Mouse (Mus musculus) liver, embryonic 16.5 days (tissue): ENCODE results near the gene Sox6. TPM values are rescaled to one million over a fixed set of nuclear protein-coding genes. Genes with fewer than 3 reads are reported as not detected.

ENCODE experiments used
- ATAC-seq: fragments of 200-750 bp; cut with Nextera tagmentation; 2 replicates; pipeline ENCODE4 v1.8.0; 2017; ENCODE audit warnings: low read depth, mild to moderate bottlenecking, moderate number of reproducible peaks, moderate library complexity
- H3K27ac ChIP-seq: fragments of 300-500 bp; sonication (generic); 2 replicates; pipeline ENCODE4 v1.5.1; 2014; ENCODE audit warnings: mild to moderate bottlenecking, low read length
- H3K27me3 ChIP-seq: fragments of 300-500 bp; sonication (generic); 2 replicates; pipeline ENCODE4 v1.6.1; 2014; ENCODE audit warnings: low read depth, low read length, mixed read lengths; ENCODE audit not compliant: control insufficient read depth, insufficient read depth
- H3K36me3 ChIP-seq: fragments of 300-500 bp; sonication (generic); 2 replicates; pipeline ENCODE4 v1.6.1; 2014; ENCODE audit warnings: mild to moderate bottlenecking; ENCODE audit not compliant: control insufficient read depth, insufficient read depth
- H3K4me1 ChIP-seq: fragments of 300-500 bp; sonication (generic); 2 replicates; pipeline ENCODE4 v1.6.1; 2014; ENCODE audit warnings: low read depth, low read length, mixed read lengths; ENCODE audit not compliant: control insufficient read depth
- H3K4me2 ChIP-seq: fragments of 300-500 bp; sonication (generic); 2 replicates; pipeline ENCODE4 v1.6.1; 2014; ENCODE audit warnings: low read depth, low read length, mixed read lengths
- H3K4me3 ChIP-seq: fragments of 300-500 bp; sonication (generic); 2 replicates; pipeline ENCODE4 v1.5.1; 2014; ENCODE audit warnings: low read depth, mild to moderate bottlenecking, low read length
- H3K9ac ChIP-seq: fragments of 300-500 bp; sonication (generic); 2 replicates; pipeline ENCODE4 v1.6.1; 2014; ENCODE audit warnings: low read depth, low read length
- H3K9me3 ChIP-seq: fragments of 300-500 bp; sonication (generic); replicated peaks from 2 replicates; pipeline ENCODE4 v1.6.1; 2016; ENCODE audit warnings: low read length; ENCODE audit not compliant: control insufficient read depth
- WGBS: fragments of 180-500 bp; shearing (Covaris S2); extraction: QIAGEN DNeasy Blood & Tissue Kit; methylation state at CpG from one replicate; pipeline ENCODE4 v1.1.7; 2014; ENCODE audit not compliant: insufficient replicate concordance; 5-methylcytosine and 5-hydroxymethylcytosine counted together
- polyA plus RNA-seq: library from polyadenylated mRNA; unstranded; fragments of >200 nt; fragmentation: Nextera tagmentation; extraction: Ambion mirVana; gene quantifications from 2 replicates; pipeline ENCODE4 v1.2.1, GENCODE M21; 2015

Gene Sox6
- polyA plus RNA-seq, 1 experiment from 2014 or later, result 84.8 TPM

DNA sequence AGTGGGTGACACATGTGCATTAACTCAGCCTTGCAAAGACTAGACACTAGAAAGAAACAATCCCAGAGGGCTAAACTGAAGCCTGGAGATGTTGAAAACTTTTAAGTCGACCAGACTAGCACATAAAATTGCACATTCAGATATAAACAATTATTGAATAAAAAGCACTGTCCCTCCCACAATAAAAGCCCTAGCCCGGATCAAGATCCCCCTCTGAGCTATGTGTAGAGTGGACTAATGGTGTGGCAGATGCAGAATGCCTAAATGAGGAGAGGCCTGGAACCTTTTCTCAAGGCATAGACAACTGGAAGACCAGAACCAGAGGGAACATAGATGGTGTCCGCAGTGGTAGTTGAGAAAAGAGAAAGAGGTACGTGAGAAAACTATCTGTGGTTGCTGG is 3.1 kb downstream of the Sox6 start:
- Histone ChIP-seq H3K36me3 (no peaks in the 10 kb centered on the region), H3K9ac (no peak overlapping the region), H3K27me3 (peaks cover 84% of the 10 kb centered on the region), H3K27ac (no peak overlapping the region), H3K4me2 (no peak overlapping the region), H3K4me3 (no peak overlapping the region), H3K9me3 (no peaks in the 10 kb centered on the region), H3K4me1 (peaks cover 23% of the 10 kb centered on the region)
- no peak for ATAC-seq
- 46% methylated on average over 4 of the region's 4 CpGs for WGBS

DNA sequence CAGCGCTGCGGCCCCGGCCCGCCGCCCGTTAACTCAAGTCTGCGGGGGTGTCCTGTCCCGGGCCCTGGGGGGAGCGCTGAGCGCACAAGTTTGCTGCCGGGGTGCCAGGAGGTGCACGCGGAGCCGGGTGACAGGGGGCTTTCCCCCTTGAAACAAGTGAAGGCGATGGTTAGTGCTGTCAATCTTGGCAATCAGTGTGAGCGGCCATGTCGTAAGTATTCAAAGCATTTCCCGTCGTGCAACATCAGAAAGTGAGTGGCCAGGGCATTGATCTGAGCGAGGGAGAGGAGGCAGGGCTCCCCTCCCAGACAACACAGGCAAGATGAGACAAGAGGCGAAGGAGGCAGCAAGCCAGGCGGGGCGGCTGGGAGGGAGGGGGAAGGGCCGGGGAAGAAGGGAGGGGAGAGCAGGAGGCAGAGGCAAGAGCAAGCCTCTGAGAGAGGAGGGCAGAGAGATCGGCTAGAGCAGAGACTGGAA is 4.3 kb downstream of the Sox6 start:
- H3K9me3 ChIP-seq, result no peaks in the 10 kb centered on the region
- no peak overlapping the region for H3K27ac ChIP-seq
- no peak overlapping the region for H3K9ac ChIP-seq
- H3K4me3 ChIP-seq, result peak overlapping the region; percentile 56
- no peaks in the 10 kb centered on the region for H3K36me3 ChIP-seq
- no peak for ATAC-seq
- 2% methylated on average over 25 of the region's 25 CpGs for WGBS
- peak overlapping the region; percentile 95 for H3K4me2 ChIP-seq
- H3K4me1 ChIP-seq, result peaks cover 20% of the 10 kb centered on the region
- H3K27me3 ChIP-seq, result peaks cover 82% of the 10 kb centered on the region

DNA sequence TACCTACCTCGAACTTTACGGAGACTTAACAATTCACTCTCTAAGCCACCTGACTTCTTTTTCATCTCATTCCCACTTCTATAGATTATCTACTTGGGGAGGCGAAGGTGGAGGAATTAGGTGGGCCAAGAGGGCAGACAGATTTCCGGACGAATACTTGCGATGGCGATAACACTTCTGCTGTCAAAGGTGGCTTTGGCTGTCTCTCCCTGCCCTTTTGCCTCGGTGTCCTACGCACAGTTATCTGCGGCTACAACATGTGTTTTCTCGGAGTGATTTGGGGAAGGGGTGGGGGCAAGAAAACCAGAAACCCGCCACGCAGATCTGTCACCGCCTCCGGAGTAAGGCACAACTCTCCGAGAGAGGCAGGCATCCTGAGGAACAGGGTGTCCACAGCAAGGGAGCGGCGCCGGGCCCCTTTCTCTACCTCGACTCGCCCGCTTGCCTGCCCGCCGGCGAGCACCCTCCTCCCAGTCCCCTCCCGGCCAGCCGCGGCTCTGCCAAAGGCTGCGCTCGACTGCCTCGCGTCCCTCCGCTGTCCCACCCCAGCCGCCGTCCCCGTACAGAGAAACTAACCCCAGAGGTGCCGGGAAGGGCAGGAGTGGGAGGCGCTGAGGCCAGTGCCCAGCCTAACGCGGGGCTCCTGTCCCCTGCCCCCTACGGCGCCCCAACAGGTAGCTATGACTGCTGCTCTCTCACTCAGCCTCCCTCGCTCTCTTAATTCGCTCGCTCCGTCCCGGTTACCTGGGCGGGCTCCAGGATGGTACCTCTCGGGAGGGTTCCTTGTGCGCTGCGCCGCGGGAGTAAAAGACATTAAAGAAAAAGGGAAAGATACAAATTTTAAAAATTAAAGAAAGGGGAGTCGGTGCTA is 5.0 kb downstream of the Sox6 start:
- Histone ChIP-seq H3K9ac (peak overlapping the region; percentile 29; the same call in 1 of the 2 replicates), H3K4me2 (peak overlapping the region; percentile 95), H3K9me3 (no peaks in the 10 kb centered on the region), H3K27me3 (peaks cover 75% of the 10 kb centered on the region), H3K4me1 (peaks cover 20% of the 10 kb centered on the region), H3K4me3 (peak overlapping the region; percentile 56), H3K36me3 (no peaks in the 10 kb centered on the region), H3K27ac (no peak overlapping the region)
- WGBS, result under 1% methylated on average over 53 of the region's 54 CpGs
- ATAC-seq, result no peak

DNA sequence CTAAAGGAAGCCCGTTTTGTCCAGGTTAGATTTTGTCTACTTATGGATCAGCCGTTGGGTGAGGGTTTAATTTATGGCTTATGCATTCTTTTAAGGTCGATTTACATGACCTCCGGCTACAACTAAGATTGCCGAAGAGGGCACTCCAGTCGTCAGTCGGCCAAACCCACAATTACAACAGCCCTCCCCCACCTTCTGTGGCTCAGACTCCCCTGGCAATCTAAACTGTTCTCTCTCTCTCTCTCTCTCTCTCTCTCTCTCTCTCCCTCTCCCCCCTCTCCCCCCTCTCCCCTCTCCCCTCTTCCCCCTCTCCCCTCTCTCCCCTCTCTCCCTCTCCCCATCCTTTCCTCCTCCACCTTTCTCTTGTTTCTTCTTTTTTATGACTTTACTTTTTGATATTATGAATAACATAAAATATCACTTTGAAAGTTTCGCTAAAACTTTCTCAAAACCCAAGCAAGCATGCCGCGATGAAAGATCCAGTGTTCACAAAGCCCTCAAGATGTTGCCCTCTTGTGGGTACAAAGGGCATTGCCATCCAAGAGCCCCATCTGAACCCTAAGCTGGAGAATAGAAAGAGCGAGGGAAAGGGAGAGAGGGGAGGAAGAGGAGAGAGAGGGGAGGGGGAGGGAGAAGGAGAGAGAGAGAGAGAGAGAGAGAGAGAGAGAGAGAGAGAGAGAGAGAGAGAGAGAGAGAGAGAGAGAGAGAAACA is 5.8 kb downstream of the Sox6 start:
- Histone ChIP-seq H3K4me1 (peaks cover 20% of the 10 kb centered on the region), H3K36me3 (no peaks in the 10 kb centered on the region), H3K27me3 (peaks cover 67% of the 10 kb centered on the region), H3K4me3 (peak overlapping the region; percentile 68), H3K4me2 (peak overlapping the region; percentile 95), H3K9ac (peak overlapping the region; percentile 65), H3K9me3 (no peaks in the 10 kb centered on the region), H3K27ac (no peak overlapping the region)
- ATAC-seq, result no peak
- WGBS, result 0% methylated on average over 11 of the region's 11 CpGs

DNA sequence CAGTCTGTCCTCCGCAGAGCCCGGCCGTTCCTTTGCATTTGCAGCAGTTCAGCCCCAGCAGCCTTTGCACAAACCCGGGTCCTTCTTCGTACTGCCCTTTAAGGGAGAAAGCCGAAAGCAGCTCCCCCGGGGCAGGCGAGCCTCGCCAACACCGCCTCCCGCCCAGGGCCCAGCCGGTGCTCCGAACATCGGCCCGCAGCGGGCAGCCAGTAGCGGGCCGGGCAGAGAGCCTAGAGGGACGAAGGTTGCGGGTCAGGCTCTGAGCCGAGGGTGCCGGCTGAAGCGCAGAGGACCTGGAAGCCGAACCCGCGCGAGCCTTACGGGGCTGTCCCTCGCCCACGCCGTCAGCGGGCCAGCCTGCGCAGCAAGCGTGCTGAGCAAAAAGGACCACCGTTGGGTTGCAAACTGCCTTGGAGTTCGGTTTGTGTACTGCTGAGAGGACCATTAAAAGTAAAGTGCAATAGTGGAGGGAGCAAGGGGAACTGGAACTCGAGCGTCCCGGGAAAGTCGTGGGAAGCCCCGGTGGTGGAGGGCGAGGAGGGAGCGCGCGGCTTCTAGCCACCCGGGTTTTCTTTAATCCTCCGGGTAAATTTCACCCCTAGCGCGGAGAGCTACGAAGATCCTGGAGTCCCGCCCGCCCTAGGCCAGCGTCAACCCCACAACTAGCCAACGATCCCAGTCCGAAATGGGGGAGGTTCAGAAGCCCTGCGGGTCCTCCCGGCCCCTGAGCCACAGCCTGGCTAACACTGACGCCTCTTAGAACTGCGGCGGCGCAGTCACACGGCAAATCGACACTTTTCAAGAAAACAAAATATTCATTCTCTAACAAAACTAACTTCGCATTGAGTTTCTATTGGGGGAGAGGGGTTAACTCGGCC is 6.6 kb downstream of the Sox6 start:
- H3K36me3 ChIP-seq, result no peaks in the 10 kb centered on the region
- H3K4me2 ChIP-seq, result peak overlapping the region; percentile 95
- H3K27me3 ChIP-seq, result peaks cover 60% of the 10 kb centered on the region
- peak overlapping the region; percentile 68 for H3K4me3 ChIP-seq
- no peak overlapping the region for H3K27ac ChIP-seq
- H3K9ac ChIP-seq, result peak overlapping the region; percentile 65
- peaks cover 20% of the 10 kb centered on the region for H3K4me1 ChIP-seq
- no peaks in the 10 kb centered on the region for H3K9me3 ChIP-seq
- WGBS, result under 1% methylated on average over 65 of the region's 65 CpGs
- peak; percentile 72 for ATAC-seq

DNA sequence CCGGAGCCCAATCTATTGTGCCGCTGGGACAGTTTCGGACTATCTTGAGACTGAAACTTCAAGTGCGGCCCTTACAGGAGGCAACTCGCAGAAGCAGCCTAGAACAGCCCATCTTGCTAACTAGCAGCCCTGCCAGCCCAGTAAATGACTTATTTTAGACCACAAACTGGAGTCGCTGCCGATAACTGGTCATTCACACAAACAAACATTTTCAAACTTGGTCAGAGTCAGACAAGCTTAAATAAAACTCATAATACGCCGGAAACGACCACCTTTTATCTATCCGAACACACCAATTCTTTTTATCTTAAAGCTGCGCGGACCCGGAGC is 7.2 kb downstream of the Sox6 start:
- Histone ChIP-seq H3K9ac (peak overlapping the region; percentile 65), H3K9me3 (no peaks in the 10 kb centered on the region), H3K4me2 (peak overlapping the region; percentile 95), H3K4me1 (peaks cover 20% of the 10 kb centered on the region), H3K27ac (no peak overlapping the region), H3K4me3 (peak overlapping the region; percentile 68), H3K27me3 (peaks cover 54% of the 10 kb centered on the region), H3K36me3 (no peaks in the 10 kb centered on the region)
- WGBS, result 0% methylated on average over 14 of the region's 14 CpGs
- ATAC-seq, result no peak

DNA sequence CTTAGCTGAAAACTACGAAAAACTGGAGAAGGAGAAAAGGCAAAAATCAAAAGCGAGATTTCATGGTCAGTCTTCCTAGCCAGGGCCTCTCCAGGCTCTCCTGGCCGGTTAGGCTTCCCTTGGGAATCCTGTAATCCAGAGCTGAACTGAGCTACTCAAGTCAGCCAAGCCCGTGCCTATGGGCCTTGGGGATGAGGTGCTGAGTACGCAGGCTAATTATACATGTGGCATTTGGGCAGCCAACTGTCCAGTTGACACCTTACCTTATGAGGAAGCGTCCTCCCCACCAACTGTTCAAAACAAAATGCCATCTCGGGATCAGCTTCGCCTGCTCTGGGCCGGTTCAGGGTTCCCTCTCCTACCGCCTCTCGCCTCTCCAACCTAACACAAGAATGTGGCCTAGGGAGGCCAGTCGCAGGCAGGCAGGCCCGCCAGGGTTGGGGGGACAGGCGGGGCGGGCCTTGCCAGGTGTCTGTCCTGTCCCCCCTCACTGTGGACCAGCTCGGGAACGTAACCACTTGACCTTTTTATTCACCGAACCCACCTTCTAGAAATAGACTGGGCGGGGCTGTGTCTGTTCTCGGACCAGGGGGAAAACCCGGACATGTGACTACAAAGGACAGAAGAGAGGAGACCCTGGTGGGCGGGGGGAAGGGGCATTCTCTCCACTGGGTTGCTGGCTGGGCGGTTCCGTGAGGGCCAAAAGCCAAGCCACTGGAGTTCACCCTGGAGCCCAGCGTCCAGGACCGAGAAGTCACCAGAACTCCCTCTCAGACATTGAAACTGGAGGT is 7.8 kb downstream of the Sox6 start:
- no peak for ATAC-seq
- 26% methylated on average over 26 of the region's 26 CpGs for WGBS

DNA sequence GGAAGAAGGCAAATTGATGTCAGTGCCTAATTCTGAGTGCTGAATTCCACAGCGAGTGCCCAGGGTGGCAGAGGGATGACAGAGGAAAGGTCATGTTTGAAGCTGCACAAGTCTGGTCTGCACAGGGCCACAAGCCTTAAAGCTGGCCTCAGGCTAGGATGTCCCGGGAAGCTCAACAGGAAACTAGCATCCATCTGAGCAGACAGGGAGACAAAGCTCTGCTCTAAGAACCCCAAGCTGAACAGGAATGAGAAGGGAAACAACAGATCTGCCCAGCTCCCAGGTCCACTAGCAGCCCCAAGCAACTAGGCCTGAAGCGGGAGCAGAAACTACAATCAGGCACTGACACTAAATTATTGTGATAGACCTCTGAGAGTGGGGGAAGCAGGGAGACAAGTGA is 8.6 kb downstream of the Sox6 start:
- Histone ChIP-seq H3K9ac (no peak overlapping the region), H3K27me3 (peaks cover 40% of the 10 kb centered on the region), H3K4me2 (no peak overlapping the region), H3K36me3 (no peaks in the 10 kb centered on the region), H3K27ac (no peak overlapping the region), H3K9me3 (no peaks in the 10 kb centered on the region), H3K4me1 (peaks cover 20% of the 10 kb centered on the region), H3K4me3 (no peak overlapping the region)
- ATAC-seq, result no peak
- WGBS, result 70% methylated on average over 3 of the region's 3 CpGs

More for the DNA sequence above, 7.8 kb downstream of the Sox6 start:
- peak overlapping the region; percentile 95 for H3K4me2 ChIP-seq
- peak overlapping the region; percentile 68 for H3K4me3 ChIP-seq
- H3K9me3 ChIP-seq, result no peaks in the 10 kb centered on the region
- H3K27ac ChIP-seq, result no peak overlapping the region
- peak overlapping the region; percentile 65 for H3K9ac ChIP-seq
- peaks cover 48% of the 10 kb centered on the region for H3K27me3 ChIP-seq
- H3K4me1 ChIP-seq, result peaks cover 20% of the 10 kb centered on the region
- H3K36me3 ChIP-seq, result no peaks in the 10 kb centered on the region
